Mouse (Mus musculus) hindbrain, embryonic 10.5 days (tissue): ENCODE measurements around the gene Slc25a20. TPM values are rescaled to one million over a fixed set of nuclear protein-coding genes. Genes with fewer than 3 reads are reported as not detected.

Experiments
- DNase-seq: peaks from one replicate; pipeline ENCODE4 v3.0.0-alpha.2; 2017; ENCODE audit warnings: low spot score
- H3K27ac ChIP-seq: fragments of 300-500 bp; sonication (generic); 2 replicates; pipeline ENCODE4 v1.5.1; 2016; ENCODE audit warnings: mild to moderate bottlenecking, moderate library complexity
- H3K27me3 ChIP-seq: fragments of 300-500 bp; sonication (generic); 2 replicates; pipeline ENCODE4 v1.6.1; 2016; ENCODE audit warnings: mild to moderate bottlenecking; ENCODE audit not compliant: poor library complexity, insufficient read depth, severe bottlenecking
- H3K36me3 ChIP-seq: fragments of 300-500 bp; sonication (generic); 2 replicates; pipeline ENCODE4 v1.6.1; 2016; ENCODE audit warnings: mild to moderate bottlenecking, moderate library complexity
- H3K4me1 ChIP-seq: fragments of 300-500 bp; sonication (generic); replicated peaks from 2 replicates; pipeline ENCODE4 v1.6.1; 2016; ENCODE audit warnings: mild to moderate bottlenecking
- H3K4me3 ChIP-seq: fragments of 300-500 bp; sonication (generic); 2 replicates; pipeline ENCODE4 v1.5.1; 2016; ENCODE audit warnings: mild to moderate bottlenecking, moderate library complexity
- H3K9me3 ChIP-seq: fragments of 300-500 bp; sonication (generic); 2 replicates; pipeline ENCODE4 v1.6.1; 2016; ENCODE audit warnings: mild to moderate bottlenecking, moderate library complexity
- WGBS: fragments of 180-500 bp; shearing (Covaris S2); methylation state at CpG from one replicate; pipeline ENCODE4 v1.1.7; 2016; 5-methylcytosine and 5-hydroxymethylcytosine counted together
- polyA plus RNA-seq: library from polyadenylated mRNA; unstranded; fragments of >200 nt; fragmentation: Nextera tagmentation; extraction: Ambion mirVana; gene quantifications from 2 replicates; pipeline ENCODE4 v1.2.1, GENCODE M21; 2016

Gene Slc25a20
- 30.0 and 33.8 TPM in 2 replicates for polyA plus RNA-seq

DNA sequence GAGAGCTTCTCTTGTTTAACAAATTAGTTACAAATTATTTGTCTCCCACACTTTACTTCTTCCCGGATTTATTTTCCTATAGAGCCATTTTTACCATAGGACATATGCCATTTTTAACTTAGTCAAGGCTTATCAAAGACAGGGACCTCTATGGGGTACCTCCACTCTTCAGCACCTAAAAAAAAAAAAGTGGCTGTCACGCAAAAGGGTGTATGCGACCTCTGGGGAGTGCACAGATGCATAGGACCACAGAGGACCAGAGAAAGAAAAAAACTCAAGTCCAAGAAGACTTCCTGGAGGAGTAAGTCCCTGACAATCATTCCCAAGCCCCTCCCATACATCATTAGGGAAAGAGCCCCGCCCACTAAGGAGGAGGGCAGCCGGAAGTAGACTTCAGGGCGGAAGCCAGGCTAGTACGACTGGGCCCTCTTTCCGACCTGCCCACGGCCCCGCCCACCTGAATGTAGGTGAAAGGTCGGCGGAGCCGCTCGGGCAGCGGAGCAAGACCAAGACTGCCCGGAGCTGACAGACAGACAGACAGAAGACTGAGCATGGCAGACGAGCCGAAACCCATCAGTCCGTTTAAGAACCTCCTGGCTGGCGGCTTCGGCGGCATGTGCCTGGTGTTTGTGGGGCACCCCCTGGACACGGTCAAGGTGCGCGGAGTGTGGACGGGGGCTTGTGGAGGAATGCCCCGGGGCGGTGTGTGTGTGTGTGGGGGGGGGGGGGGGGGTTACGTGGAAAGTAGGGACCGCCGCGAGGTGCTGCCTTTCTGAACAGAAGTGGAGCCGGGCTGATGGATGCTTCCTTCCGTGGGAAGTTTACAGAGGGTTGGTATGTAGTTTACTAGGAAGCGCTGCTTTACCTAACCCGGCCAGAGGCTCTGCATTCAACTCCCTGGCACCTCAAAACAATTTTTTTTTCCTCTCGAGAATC, at the start of gene Slc25a20:
TSS of gene Slc25a20 (plus strand) at position 412 of the 936 bp plus-strand sequence.
- peak within 1 kb of the TSS; percentile 76 for H3K27ac ChIP-seq
- peak; percentile 81 for DNase-seq
- H3K36me3 ChIP-seq, result no peaks in the 10 kb centered on the region
- peak within 1 kb of the TSS; percentile 61 for H3K4me3 ChIP-seq
- H3K9me3 ChIP-seq, result no peaks in the 10 kb centered on the region
- no peaks in the 10 kb centered on the region for H3K27me3 ChIP-seq
- 3% methylated on average over 36 of the region's 37 CpGs for WGBS
- H3K4me1 ChIP-seq, result peaks cover 12% of the 10 kb centered on the region

DNA sequence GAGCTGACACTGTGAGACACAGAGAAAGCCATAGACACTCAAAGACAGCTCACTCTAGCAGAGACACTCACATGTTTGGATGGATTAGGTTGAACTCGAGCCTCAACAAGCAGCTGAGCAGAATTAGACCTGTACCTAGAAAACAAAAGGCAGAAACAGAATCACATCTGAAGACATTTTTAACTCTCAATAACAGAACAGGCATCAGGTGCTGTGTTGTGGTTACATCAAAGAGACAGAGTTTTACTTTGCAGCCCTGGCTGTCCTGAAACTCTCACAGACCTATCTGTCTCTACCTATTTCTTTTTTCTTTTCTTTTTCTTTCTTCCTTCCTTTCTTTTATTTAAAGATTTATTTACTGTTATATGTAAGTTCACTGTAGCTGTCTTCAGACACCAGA, 44.6 kb upstream of the Slc25a20 start:
- Histone ChIP-seq H3K4me3 (no peak overlapping the region), H3K4me1 (no peaks in the 10 kb centered on the region), H3K27ac (no peak overlapping the region), H3K36me3 (peaks cover 90% of the 10 kb centered on the region), H3K9me3 (no peaks in the 10 kb centered on the region), H3K27me3 (no peaks in the 10 kb centered on the region)
- WGBS, result 95% methylated on average over 1 of the region's 1 CpGs
- DNase-seq, result no peak

DNA sequence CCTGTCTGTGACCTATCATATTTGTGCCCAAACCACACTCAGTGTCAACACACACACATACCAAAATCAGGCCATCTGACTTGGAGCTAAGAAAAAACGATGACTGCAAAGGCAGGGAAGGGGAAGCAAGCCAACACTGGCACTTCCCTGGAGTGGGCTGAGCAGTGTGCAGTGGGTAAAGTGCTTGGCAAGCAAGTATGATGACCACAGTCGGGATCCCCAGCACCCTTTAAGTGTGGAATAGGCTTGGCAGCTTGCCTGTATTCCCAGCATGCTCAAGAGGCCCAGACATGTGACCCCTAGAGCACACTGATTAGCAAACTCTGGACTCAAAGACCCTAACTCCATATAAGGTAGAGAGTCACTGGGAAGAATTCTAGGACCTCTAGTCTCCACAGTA, 35.4 kb upstream of the Slc25a20 start:
- Histone ChIP-seq H3K27me3 (no peaks in the 10 kb centered on the region), H3K9me3 (no peaks in the 10 kb centered on the region), H3K4me3 (no peak overlapping the region), H3K27ac (no peak overlapping the region), H3K36me3 (peaks cover 62% of the 10 kb centered on the region), H3K4me1 (no peaks in the 10 kb centered on the region)
- DNase-seq, result no peak
- WGBS, result 77% methylated on average over 2 of the region's 2 CpGs

DNA sequence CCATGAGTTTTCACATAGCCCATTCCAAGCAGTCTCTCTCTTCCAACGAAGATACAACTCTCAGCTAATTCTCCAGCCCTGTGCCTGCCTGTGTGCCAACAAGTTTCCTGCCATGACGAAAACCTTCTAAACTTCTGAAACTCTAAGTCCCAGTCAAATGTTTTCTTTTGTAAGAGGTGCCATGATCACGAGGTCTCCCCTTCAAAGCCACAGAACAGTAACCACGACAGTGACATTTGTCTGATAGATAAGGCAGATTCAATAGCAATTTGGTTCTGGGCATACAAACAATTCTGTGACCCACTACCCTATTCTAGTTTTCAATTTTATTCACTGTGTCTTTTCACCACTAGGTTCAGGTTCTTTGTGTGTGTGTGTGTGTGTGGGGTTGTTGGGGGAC, 33.7 kb upstream of the Slc25a20 start:
- Histone ChIP-seq H3K4me1 (no peaks in the 10 kb centered on the region), H3K27ac (no peak overlapping the region), H3K36me3 (peaks cover 69% of the 10 kb centered on the region), H3K4me3 (no peak overlapping the region), H3K9me3 (no peaks in the 10 kb centered on the region), H3K27me3 (no peaks in the 10 kb centered on the region)
- no peak for DNase-seq
- 88% methylated on average over 4 of the region's 4 CpGs for WGBS

DNA sequence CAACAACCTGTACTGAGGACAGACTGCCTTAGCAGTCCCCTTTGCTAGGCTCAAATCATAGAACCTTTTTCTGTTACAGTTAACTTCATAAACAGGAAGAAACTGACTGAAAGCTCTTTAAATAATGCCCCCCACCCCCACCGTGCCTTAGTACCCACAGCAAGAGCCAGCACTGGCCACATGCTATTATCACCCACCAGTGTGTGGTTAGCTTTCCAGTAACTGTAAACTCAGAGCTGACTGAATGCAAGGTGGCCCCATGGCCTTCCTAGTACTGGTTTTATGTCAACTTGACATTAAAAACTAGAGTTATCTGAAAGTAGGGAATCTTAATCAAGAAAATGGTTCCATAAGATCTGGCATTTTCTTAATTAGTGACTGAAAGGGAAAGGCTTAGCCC, 31.2 kb upstream of the Slc25a20 start:
- H3K36me3 ChIP-seq, result peaks cover 69% of the 10 kb centered on the region
- H3K4me1 ChIP-seq, result no peaks in the 10 kb centered on the region
- H3K9me3 ChIP-seq, result no peaks in the 10 kb centered on the region
- no peaks in the 10 kb centered on the region for H3K27me3 ChIP-seq
- WGBS, result 84% methylated on average over 1 of the region's 1 CpGs
- no peak overlapping the region for H3K4me3 ChIP-seq
- DNase-seq, result no peak
- no peak overlapping the region for H3K27ac ChIP-seq

DNA sequence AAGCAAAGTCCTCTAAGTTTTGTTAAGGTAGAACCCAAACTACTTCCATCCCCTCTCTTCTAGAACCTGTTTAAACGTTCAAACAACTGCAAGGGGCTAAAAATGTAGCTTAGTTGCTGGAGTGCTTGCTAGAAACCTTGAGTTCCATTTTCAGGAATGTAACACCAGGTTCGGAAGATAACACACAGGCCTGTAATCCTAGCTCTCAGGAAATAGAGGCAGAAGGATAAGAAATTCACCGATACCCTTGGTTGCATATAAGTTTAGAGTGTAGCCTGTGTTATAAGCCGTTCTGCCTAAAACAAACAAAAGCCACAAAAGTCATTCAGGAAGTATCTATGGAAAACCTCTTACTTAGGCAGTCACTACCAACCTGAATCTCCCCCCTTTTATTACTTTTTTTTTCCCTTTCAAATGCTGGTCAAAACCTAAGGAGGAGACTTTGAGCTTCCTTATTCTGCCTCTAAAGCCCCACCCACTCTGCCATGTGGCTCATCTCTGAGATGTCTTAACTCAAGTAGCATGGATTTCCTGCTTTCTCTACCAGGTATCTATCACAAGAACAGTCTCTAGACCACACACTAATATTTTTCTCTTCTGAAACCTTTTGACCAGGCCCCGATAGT, 30.1 kb upstream of the Slc25a20 start:
- Histone ChIP-seq H3K27me3 (no peaks in the 10 kb centered on the region), H3K4me3 (no peak overlapping the region), H3K36me3 (peaks cover 67% of the 10 kb centered on the region), H3K27ac (no peak overlapping the region), H3K4me1 (no peaks in the 10 kb centered on the region), H3K9me3 (no peaks in the 10 kb centered on the region)
- no peak for DNase-seq
- 90% methylated on average over 5 of the region's 5 CpGs for WGBS

DNA sequence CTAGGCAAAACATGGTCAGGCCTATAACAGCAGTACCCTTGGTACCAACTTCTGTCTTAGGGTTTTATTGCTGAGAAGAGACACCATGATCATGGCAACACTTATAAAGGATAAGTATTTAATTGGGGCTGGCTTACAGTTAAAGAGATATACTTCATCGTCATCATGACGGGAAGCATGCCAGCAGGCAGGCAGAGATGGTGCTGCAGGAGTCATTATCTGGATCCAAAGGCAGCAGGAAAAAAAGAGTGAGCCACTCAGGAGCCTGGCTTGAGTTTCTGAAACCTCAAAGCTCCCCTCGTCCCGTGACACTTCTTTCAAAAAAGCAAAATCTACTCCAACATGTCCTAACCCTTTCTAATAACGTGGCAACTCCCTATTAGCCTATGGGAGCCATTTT, 29.5 kb upstream of the Slc25a20 start:
- H3K4me3 ChIP-seq, result no peak overlapping the region
- WGBS, result 93% methylated on average over 5 of the region's 5 CpGs
- peaks cover 66% of the 10 kb centered on the region for H3K36me3 ChIP-seq
- H3K27me3 ChIP-seq, result no peaks in the 10 kb centered on the region
- no peak for DNase-seq
- H3K27ac ChIP-seq, result no peak overlapping the region
- no peaks in the 10 kb centered on the region for H3K4me1 ChIP-seq
- H3K9me3 ChIP-seq, result no peaks in the 10 kb centered on the region

DNA sequence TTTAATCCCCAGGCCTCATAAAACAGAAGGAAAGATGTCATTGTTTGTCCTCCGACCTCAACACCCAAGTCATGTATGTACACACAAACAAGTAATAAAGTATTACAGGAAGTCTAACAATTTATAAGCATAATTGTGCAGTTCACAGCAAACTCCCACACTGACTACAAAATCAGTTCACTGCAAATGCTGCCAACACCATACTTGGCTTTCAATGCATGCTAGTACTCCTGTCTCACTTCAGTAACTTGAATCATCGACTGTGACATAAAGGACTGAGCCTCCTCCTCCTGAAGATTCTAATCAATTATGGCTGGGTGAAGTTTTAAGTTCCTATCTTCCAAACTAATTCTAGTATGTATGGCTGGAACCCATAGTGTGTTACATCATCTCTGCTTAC, 28.0 kb upstream of the Slc25a20 start:
- no peak for DNase-seq
- Histone ChIP-seq H3K27me3 (no peaks in the 10 kb centered on the region), H3K27ac (no peak overlapping the region), H3K9me3 (no peaks in the 10 kb centered on the region), H3K4me3 (no peak overlapping the region), H3K36me3 (peaks cover 60% of the 10 kb centered on the region), H3K4me1 (no peaks in the 10 kb centered on the region)
- WGBS, result 87% methylated on average over 2 of the region's 2 CpGs

DNA sequence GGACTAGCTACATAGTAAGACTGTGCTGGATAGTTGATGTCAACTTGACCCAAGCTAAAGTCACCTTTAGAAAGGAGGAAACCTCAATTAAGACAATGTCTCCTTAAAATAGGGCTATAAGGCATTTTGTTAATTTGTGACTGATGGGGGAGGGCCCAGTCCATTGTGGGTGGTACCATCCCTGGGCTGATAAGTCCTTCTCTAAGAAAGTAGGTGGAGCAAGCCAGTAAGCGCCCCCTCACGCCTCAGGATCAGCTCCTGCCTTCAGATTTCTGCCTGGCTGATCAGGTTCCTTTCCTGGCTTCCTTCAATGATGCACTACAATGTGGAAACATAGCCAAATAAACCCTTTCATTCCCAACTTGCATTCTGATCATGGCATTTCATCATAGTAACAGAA, 26.5 kb upstream of the Slc25a20 start:
- 90% methylated on average over 2 of the region's 2 CpGs for WGBS
- Histone ChIP-seq H3K27me3 (no peaks in the 10 kb centered on the region), H3K36me3 (peaks cover 60% of the 10 kb centered on the region)

DNA sequence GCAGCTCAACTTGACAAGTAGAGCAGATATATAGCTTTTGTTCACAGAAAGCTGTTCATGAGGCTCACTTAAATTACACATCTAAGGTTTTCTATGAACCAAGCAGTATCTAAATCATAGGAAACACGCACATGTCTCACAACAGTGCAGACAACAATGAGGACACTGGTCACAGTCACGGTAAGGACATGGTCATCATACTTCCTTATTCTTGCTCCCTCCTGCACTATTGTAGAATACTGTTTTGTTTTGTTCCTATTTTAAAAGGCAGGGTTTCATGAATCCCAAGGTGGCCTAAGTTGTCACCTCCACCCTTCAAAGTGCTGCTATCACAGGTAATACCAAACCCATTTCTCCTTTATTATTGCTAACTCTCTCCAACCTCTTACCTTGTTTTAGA, 22.1 kb upstream of the Slc25a20 start:
- H3K36me3 ChIP-seq, result peaks cover 76% of the 10 kb centered on the region
- 94% methylated on average over 2 of the region's 2 CpGs for WGBS
- no peak overlapping the region for H3K27ac ChIP-seq
- DNase-seq, result no peak
- H3K27me3 ChIP-seq, result no peaks in the 10 kb centered on the region
- no peak overlapping the region for H3K4me3 ChIP-seq
- no peaks in the 10 kb centered on the region for H3K4me1 ChIP-seq
- no peaks in the 10 kb centered on the region for H3K9me3 ChIP-seq

More for the DNA sequence above, 26.5 kb upstream of the Slc25a20 start:
- no peaks in the 10 kb centered on the region for H3K9me3 ChIP-seq
- no peak for DNase-seq
- no peaks in the 10 kb centered on the region for H3K4me1 ChIP-seq
- H3K4me3 ChIP-seq, result no peak overlapping the region
- no peak overlapping the region for H3K27ac ChIP-seq

DNA sequence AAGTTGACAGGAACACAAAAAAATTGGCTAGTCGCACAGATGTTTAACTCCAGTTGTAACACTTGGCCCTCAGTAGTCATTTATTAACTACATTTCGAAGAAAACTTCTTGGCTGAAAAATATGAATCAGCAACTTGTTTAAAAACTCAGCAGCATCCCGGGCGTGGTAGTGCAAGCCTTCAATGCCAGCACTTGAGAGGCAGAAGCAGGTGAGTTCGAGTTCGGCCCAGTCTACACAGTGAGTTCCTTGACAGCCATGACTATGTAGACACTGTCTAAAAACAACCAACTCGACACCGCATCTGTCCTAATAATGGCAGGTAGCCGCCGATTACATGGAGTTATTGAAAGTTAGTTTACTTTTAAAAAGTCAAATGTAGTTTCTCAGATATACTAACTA, 13.7 kb upstream of the Slc25a20 start:
- Histone ChIP-seq H3K9me3 (no peaks in the 10 kb centered on the region), H3K4me1 (peaks cover 21% of the 10 kb centered on the region), H3K36me3 (peaks cover 15% of the 10 kb centered on the region), H3K27me3 (no peaks in the 10 kb centered on the region), H3K27ac (peak overlapping the region; percentile 91), H3K4me3 (peak overlapping the region; percentile 98)
- 53% methylated on average over 10 of the region's 10 CpGs for WGBS
- no peak for DNase-seq

DNA sequence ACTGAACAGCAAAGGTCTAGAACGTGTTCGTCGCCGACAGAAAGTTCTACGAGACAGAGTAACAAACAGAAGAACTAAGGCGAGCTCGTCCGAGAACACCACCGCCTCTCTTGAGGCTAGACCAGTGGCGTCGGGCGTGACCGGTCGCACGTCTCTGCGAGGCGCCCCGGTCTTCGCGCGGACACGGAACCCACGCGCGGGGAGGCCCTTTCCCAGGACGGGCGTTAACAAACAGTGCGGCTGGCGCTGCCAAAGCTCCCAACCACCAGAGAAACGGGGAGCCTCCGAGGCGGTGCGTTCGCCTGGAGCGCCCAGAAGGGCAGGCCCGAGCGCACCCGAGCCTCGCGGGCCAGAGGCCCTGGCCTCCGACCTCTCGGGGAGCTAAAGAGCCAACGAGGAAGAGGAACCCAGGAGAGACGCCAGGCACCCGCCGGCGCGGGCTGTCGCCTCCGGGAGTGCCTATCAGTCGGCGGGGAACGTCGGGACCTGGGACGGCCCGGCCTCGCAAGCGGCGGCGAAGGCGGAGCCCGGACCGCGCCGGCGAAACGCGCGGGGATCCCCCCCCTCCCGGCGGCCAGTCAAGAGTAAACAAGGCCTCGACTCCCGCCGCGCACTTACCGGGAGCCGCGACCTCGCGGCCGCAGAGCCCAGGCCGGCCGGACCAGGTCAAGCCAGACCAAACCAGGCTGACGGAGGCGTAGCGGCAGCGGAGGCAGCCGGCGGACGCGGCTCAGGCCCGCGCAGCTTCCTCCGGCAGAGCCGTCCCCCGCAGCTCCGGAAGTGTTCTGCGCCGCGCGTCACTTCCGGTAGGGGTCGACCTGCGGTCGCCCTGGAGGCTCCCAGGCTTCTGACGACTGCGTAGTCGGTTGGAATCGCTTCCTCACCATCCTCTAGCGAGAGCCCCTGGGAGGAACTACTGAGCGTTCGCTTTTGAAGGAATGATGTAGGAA, 13.0 kb upstream of the Slc25a20 start, which contains the start of gene Arih2:
TSS of gene Arih2 (minus strand) at position 776 of the 950 bp plus-strand sequence.
- under 1% methylated on average over 111 of the region's 112 CpGs for WGBS
- no peaks in the 10 kb centered on the region for H3K9me3 ChIP-seq
- peak; percentile 92 for DNase-seq
- H3K27ac ChIP-seq, result peak within 1 kb of the TSS; percentile 91
- peak within 1 kb of the TSS; percentile 98 for H3K4me3 ChIP-seq
- H3K27me3 ChIP-seq, result no peaks in the 10 kb centered on the region
- H3K36me3 ChIP-seq, result peaks cover 11% of the 10 kb centered on the region
- H3K4me1 ChIP-seq, result peaks cover 21% of the 10 kb centered on the region
